Mouse (Mus musculus) midbrain, embryonic 13.5 days (tissue): ENCODE data around the gene Cpne5. TPM values are rescaled to one million over a fixed set of nuclear protein-coding genes. Genes with fewer than 3 reads are reported as not detected.

Experiments used
- ATAC-seq: fragments of 200-750 bp; cut with Nextera tagmentation; 2 replicates; pipeline ENCODE4 v1.8.0; 2017; ENCODE audit warnings: mild to moderate bottlenecking, moderate TSS enrichment, moderate library complexity
- H3K27ac ChIP-seq: fragments of 300-500 bp; sonication (generic); 2 replicates; pipeline ENCODE4 v1.5.1; 2015; ENCODE audit warnings: inconsistent platforms, mild to moderate bottlenecking, moderate library complexity
- H3K27me3 ChIP-seq: fragments of 300-500 bp; sonication (generic); 2 replicates; pipeline ENCODE4 v1.6.1; 2015; ENCODE audit warnings: mild to moderate bottlenecking, inconsistent platforms
- H3K36me3 ChIP-seq: fragments of 300-500 bp; sonication (generic); 2 replicates; pipeline ENCODE4 v1.6.1; 2015; ENCODE audit warnings: mild to moderate bottlenecking, inconsistent platforms
- H3K4me1 ChIP-seq: fragments of 300-500 bp; sonication (generic); replicated peaks from 2 replicates; pipeline ENCODE4 v1.6.1; 2015; ENCODE audit warnings: inconsistent platforms
- H3K4me2 ChIP-seq: fragments of 300-500 bp; sonication (generic); replicated peaks from 2 replicates; pipeline ENCODE4 v1.6.1; 2015; ENCODE audit warnings: moderate library complexity, mild to moderate bottlenecking, inconsistent platforms
- H3K4me3 ChIP-seq: fragments of 300-500 bp; sonication (generic); replicated peaks from 2 replicates; pipeline ENCODE4 v1.5.1; 2015; ENCODE audit warnings: mild to moderate bottlenecking, inconsistent platforms
- H3K9ac ChIP-seq: fragments of 300-500 bp; sonication (generic); replicated peaks from 2 replicates; pipeline ENCODE4 v1.6.1; 2015; ENCODE audit warnings: mild to moderate bottlenecking, inconsistent platforms
- H3K9me3 ChIP-seq: fragments of 300-500 bp; sonication (generic); 2 replicates; pipeline ENCODE4 v1.6.1; 2016; ENCODE audit warnings: mild to moderate bottlenecking, inconsistent platforms
- WGBS: fragments of 180-500 bp; shearing (Covaris S2); methylation state at CpG from one replicate; pipeline ENCODE4 v1.1.7; 2015; 5-methylcytosine and 5-hydroxymethylcytosine counted together
- polyA plus RNA-seq: library from polyadenylated mRNA; unstranded; fragments of >200 nt; fragmentation: Nextera tagmentation; extraction: Ambion mirVana; gene quantifications from 2 replicates; pipeline ENCODE4 v1.2.1, GENCODE M21; 2015

The Cpne5 gene
- polyA plus RNA-seq, 1 experiment from 2014 or later: 20.5 TPM

- Histone ChIP-seq H3K4me2 (peak overlapping the region; percentile 15), H3K36me3 (no peaks in the 10 kb centered on the region), H3K27me3 (no peaks in the 10 kb centered on the region), H3K9ac (0 out of 2 replicates have a peak overlapping the region, but pooled peaks have one; percentile 23), H3K9me3 (no peaks in the 10 kb centered on the region), H3K4me3 (no peak overlapping the region), H3K4me1 (peaks cover 15% of the 10 kb centered on the region), H3K27ac (peak overlapping the region; percentile 76)
- peak; percentile 71; the same call in 1 of the 2 replicates for ATAC-seq
- WGBS: 8% methylated on average over 9 of the region's 9 CpGs
Observed at GRCm38 (mm10) chr17:29199151-29199800, 38.7 kb downstream of the Cpne5 start.

GRCm38 (mm10) chr17:29195579-29195978, 42.4 kb downstream of the Cpne5 start:
- H3K27me3 ChIP-seq: no peaks in the 10 kb centered on the region
- 0 out of 2 replicates have a peak, but pooled peaks have one; percentile 40 for ATAC-seq
- peaks cover 22% of the 10 kb centered on the region for H3K4me1 ChIP-seq
- no peaks in the 10 kb centered on the region for H3K9me3 ChIP-seq
- no peak overlapping the region for H3K9ac ChIP-seq
- H3K4me3 ChIP-seq: no peak overlapping the region
- H3K27ac ChIP-seq: no peak overlapping the region
- WGBS: 14% methylated on average over 4 of the region's 4 CpGs
- no peak overlapping the region for H3K4me2 ChIP-seq
- H3K36me3 ChIP-seq: no peaks in the 10 kb centered on the region

GRCm38 (mm10) chr17:29188989-29189388, 49.0 kb downstream of the Cpne5 start:
- no peaks in the 10 kb centered on the region for H3K27me3 ChIP-seq
- peak overlapping the region; percentile 25 for H3K4me2 ChIP-seq
- peaks cover 46% of the 10 kb centered on the region for H3K4me1 ChIP-seq
- 2% methylated on average over 12 of the region's 12 CpGs for WGBS
- H3K27ac ChIP-seq: no peak overlapping the region
- H3K9me3 ChIP-seq: no peaks in the 10 kb centered on the region
- no peaks in the 10 kb centered on the region for H3K36me3 ChIP-seq
- H3K4me3 ChIP-seq: no peak overlapping the region
- H3K9ac ChIP-seq: no peak overlapping the region
- peak; percentile 28 for ATAC-seq

GRCm38 (mm10) chr17:29186989-29187859, 50.7 kb downstream of the Cpne5 start:
- Histone ChIP-seq H3K27ac (peak overlapping the region; percentile 79), H3K9me3 (no peaks in the 10 kb centered on the region), H3K9ac (no peak overlapping the region), H3K36me3 (no peaks in the 10 kb centered on the region), H3K4me2 (no peak overlapping the region), H3K4me1 (peaks cover 47% of the 10 kb centered on the region), H3K4me3 (no peak overlapping the region), H3K27me3 (no peaks in the 10 kb centered on the region)
- 7% methylated on average over 10 of the region's 10 CpGs for WGBS
- peak; percentile 53 for ATAC-seq

GRCm38 (mm10) chr17:29185376-29186046, 52.5 kb downstream of the Cpne5 start:
- Histone ChIP-seq H3K9ac (0 out of 2 replicates have a peak overlapping the region, but pooled peaks have one; percentile 0), H3K4me2 (no peak overlapping the region), H3K9me3 (no peaks in the 10 kb centered on the region), H3K27me3 (no peaks in the 10 kb centered on the region), H3K4me3 (no peak overlapping the region), H3K36me3 (no peaks in the 10 kb centered on the region), H3K4me1 (peaks cover 50% of the 10 kb centered on the region), H3K27ac (peak overlapping the region; percentile 3; the same call in 1 of the 2 replicates)
- no peak for ATAC-seq
- WGBS: 33% methylated on average over 7 of the region's 7 CpGs

- Histone ChIP-seq H3K4me1 (peaks cover 42% of the 10 kb centered on the region), H3K4me2 (no peak overlapping the region), H3K9me3 (no peaks in the 10 kb centered on the region), H3K27me3 (no peaks in the 10 kb centered on the region), H3K36me3 (no peaks in the 10 kb centered on the region), H3K4me3 (no peak overlapping the region), H3K27ac (no peak overlapping the region), H3K9ac (no peak overlapping the region)
- ATAC-seq: no peak
- whole genome bisulfite sequencing: 69% methylated on average over 11 of the region's 11 CpGs
Observed at GRCm38 (mm10) chr17:29183162-29183561, 54.8 kb downstream of the Cpne5 start.

- H3K27ac ChIP-seq: no peak overlapping the region
Observed at GRCm38 (mm10) chr17:29181751-29182150, 56.2 kb downstream of the Cpne5 start.

GRCm38 (mm10) chr17:29180406-29181127, 57.4 kb downstream of the Cpne5 start:
- Histone ChIP-seq H3K9me3 (no peaks in the 10 kb centered on the region), H3K27me3 (no peaks in the 10 kb centered on the region), H3K4me1 (peaks cover 33% of the 10 kb centered on the region), H3K27ac (no peak overlapping the region), H3K9ac (no peak overlapping the region), H3K4me3 (no peak overlapping the region), H3K4me2 (no peak overlapping the region), H3K36me3 (no peaks in the 10 kb centered on the region)
- no peak for ATAC-seq
- WGBS: 91% methylated on average over 4 of the region's 4 CpGs

More at GRCm38 (mm10) chr17:29181751-29182150, 56.2 kb downstream of the Cpne5 start:
- ATAC-seq: no peak
- H3K4me2 ChIP-seq: no peak overlapping the region
- H3K27me3 ChIP-seq: no peaks in the 10 kb centered on the region
- H3K4me3 ChIP-seq: no peak overlapping the region
- no peak overlapping the region for H3K9ac ChIP-seq
- H3K4me1 ChIP-seq: peaks cover 32% of the 10 kb centered on the region
- H3K9me3 ChIP-seq: no peaks in the 10 kb centered on the region
- 87% methylated on average over 5 of the region's 5 CpGs for WGBS
- no peaks in the 10 kb centered on the region for H3K36me3 ChIP-seq

- WGBS: 90% methylated on average over 6 of the region's 6 CpGs
- H3K4me3 ChIP-seq: no peak overlapping the region
- H3K4me2 ChIP-seq: no peak overlapping the region
- H3K27me3 ChIP-seq: no peaks in the 10 kb centered on the region
- no peaks in the 10 kb centered on the region for H3K9me3 ChIP-seq
- H3K36me3 ChIP-seq: no peaks in the 10 kb centered on the region
- no peak overlapping the region for H3K9ac ChIP-seq
- ATAC-seq: no peak
- H3K4me1 ChIP-seq: peaks cover 27% of the 10 kb centered on the region
- H3K27ac ChIP-seq: no peak overlapping the region
Observed at GRCm38 (mm10) chr17:29179917-29180316, 58.0 kb downstream of the Cpne5 start.

GRCm38 (mm10) chr17:29178503-29179059, 59.4 kb downstream of the Cpne5 start:
- 60% methylated on average over 9 of the region's 9 CpGs for WGBS
- H3K4me3 ChIP-seq: no peak overlapping the region
- no peaks in the 10 kb centered on the region for H3K36me3 ChIP-seq
- no peak overlapping the region for H3K4me2 ChIP-seq
- no peak overlapping the region for H3K27ac ChIP-seq
- H3K9ac ChIP-seq: no peak overlapping the region
- ATAC-seq: no peak
- H3K4me1 ChIP-seq: peaks cover 27% of the 10 kb centered on the region
- no peaks in the 10 kb centered on the region for H3K27me3 ChIP-seq
- H3K9me3 ChIP-seq: no peaks in the 10 kb centered on the region
